Mouse (Mus musculus) G1E (cell line): ENCODE measurements at regions not wholly inside any gene's neighbourhood (a gene's known extent, or its start where the extent isn't known, plus 50 kb on each side); places are given as distances from the start of the nearest gene placed in this dataset.

Experiments used
- ATAC-seq: 2 replicates; pipeline ENCODE4 v1.8.0; 2016; ENCODE audit warnings: mild to moderate bottlenecking; ENCODE audit not compliant: insufficient number of reproducible peaks, poor library complexity, low FRiP score, severe bottlenecking; ENCODE audit errors: extremely low read depth
- DNase-seq: peaks from one replicate; pipeline ENCODE4 v3.0.0; 2012; ENCODE audit warnings: low spot score
- H3K27me3 ChIP-seq: 2 replicates; pipeline ENCODE4 v1.6.1; 2012; ENCODE audit warnings: mild to moderate bottlenecking, low read length, inconsistent platforms; ENCODE audit not compliant: insufficient read depth
- H3K36me3 ChIP-seq: replicated peaks from 2 replicates; pipeline ENCODE3; 2012; ENCODE audit warnings: mild to moderate bottlenecking, inconsistent platforms
- H3K4me1 ChIP-seq: 2 replicates; pipeline ENCODE4 v1.6.1; 2012; ENCODE audit warnings: low read depth, low read length, inconsistent platforms, mixed read lengths; ENCODE audit not compliant: insufficient read depth
- H3K4me3 ChIP-seq: 2 replicates; pipeline ENCODE4 v1.5.1; 2012; ENCODE audit warnings: low read depth, mild to moderate bottlenecking, inconsistent platforms, low read length, moderate library complexity, mixed read lengths
- H3K9me3 ChIP-seq: replicated peaks from 2 replicates; pipeline ENCODE4 v1.6.1; 2012; ENCODE audit warnings: inconsistent platforms
- CTCF ChIP-seq: IDR thresholded peaks from 2 replicates; pipeline ENCODE4 v1.5.1; 2012; ENCODE audit warnings: low read depth, low read length, inconsistent platforms, mixed read lengths
- GATA1 ChIP-seq: IDR thresholded peaks from 2 replicates; pipeline ENCODE4 v1.6.1; 2012; ENCODE audit warnings: borderline replicate concordance, low read length, inconsistent platforms, mixed read lengths
- GATA2 ChIP-seq: IDR thresholded peaks from 2 replicates; pipeline ENCODE4 v1.6.1; 2012; ENCODE audit warnings: low read depth, low read length, inconsistent platforms, borderline replicate concordance
- POLR2AphosphoS5 ChIP-seq: IDR thresholded peaks from 2 replicates; pipeline ENCODE4 v1.6.1; 2012; ENCODE audit warnings: low read depth, low read length, inconsistent platforms; ENCODE audit not compliant: insufficient replicate concordance
- TAL1 ChIP-seq: conservative IDR thresholded peaks from 2 replicates; pipeline ENCODE4 v1.6.1; 2012; ENCODE audit warnings: low read depth, low read length, inconsistent platforms, mixed read lengths

GRCm38 (mm10) chr10:91572796-91573195, 391.7 kb upstream of the Tmpo start:
- no peaks in the 10 kb centered on the region for H3K4me1 ChIP-seq
- DNase-seq, result no peak
- no peaks in the 10 kb centered on the region for H3K27me3 ChIP-seq
- H3K9me3 ChIP-seq, result peaks cover 45% of the 10 kb centered on the region
- no peak for ATAC-seq
- no peak overlapping the region for H3K4me3 ChIP-seq
- TF ChIP-seq CTCF, result no peak
- TF ChIP-seq GATA2, result no peak
- no peak for TF ChIP-seq GATA1
- TF ChIP-seq POLR2AphosphoS5, result no peak
- no peak for TF ChIP-seq TAL1
- H3K36me3 ChIP-seq, result no peaks in the 10 kb centered on the region

GRCm38 (mm10) chr10:91569046-91569445, 387.9 kb upstream of the Tmpo start:
- Histone ChIP-seq H3K36me3 (no peaks in the 10 kb centered on the region), H3K4me1 (no peaks in the 10 kb centered on the region), H3K9me3 (peaks cover 33% of the 10 kb centered on the region), H3K27me3 (no peaks in the 10 kb centered on the region), H3K4me3 (no peak overlapping the region)
- no peak for TF ChIP-seq GATA1
- TF ChIP-seq GATA2, result no peak
- no peak for TF ChIP-seq TAL1
- TF ChIP-seq POLR2AphosphoS5, result no peak
- TF ChIP-seq CTCF, result no peak
- no peak for ATAC-seq
- DNase-seq, result no peak

GRCm38 (mm10) chr10:91566116-91566774, 385.1 kb upstream of the Tmpo start:
- TF ChIP-seq GATA2 (no peak), POLR2AphosphoS5 (no peak), GATA1 (no peak), TAL1 (no peak), CTCF (no peak)
- peaks cover 28% of the 10 kb centered on the region for H3K9me3 ChIP-seq
- no peaks in the 10 kb centered on the region for H3K36me3 ChIP-seq
- ATAC-seq, result no peak
- no peak for DNase-seq
- H3K4me1 ChIP-seq, result no peaks in the 10 kb centered on the region
- H3K27me3 ChIP-seq, result no peaks in the 10 kb centered on the region
- no peak overlapping the region for H3K4me3 ChIP-seq

GRCm38 (mm10) chr10:91559307-91559706, 378.2 kb upstream of the Tmpo start:
- H3K4me1 ChIP-seq, result no peaks in the 10 kb centered on the region
- no peak overlapping the region for H3K4me3 ChIP-seq
- no peak for ATAC-seq
- TF ChIP-seq TAL1 (no peak), POLR2AphosphoS5 (no peak), GATA1 (no peak), CTCF (no peak), GATA2 (no peak)
- no peak for DNase-seq
- H3K9me3 ChIP-seq, result peaks cover 14% of the 10 kb centered on the region
- no peaks in the 10 kb centered on the region for H3K27me3 ChIP-seq
- H3K36me3 ChIP-seq, result no peaks in the 10 kb centered on the region

GRCm38 (mm10) chr10:91548071-91548470, 367.0 kb upstream of the Tmpo start:
- Histone ChIP-seq H3K27me3 (no peaks in the 10 kb centered on the region), H3K4me3 (no peak overlapping the region), H3K9me3 (peaks cover 35% of the 10 kb centered on the region), H3K4me1 (no peaks in the 10 kb centered on the region), H3K36me3 (no peaks in the 10 kb centered on the region)
- no peak for DNase-seq
- ATAC-seq, result no peak
- TF ChIP-seq GATA1 (no peak), CTCF (no peak)

- DNase-seq, result no peak
- no peaks in the 10 kb centered on the region for H3K4me1 ChIP-seq
- no peaks in the 10 kb centered on the region for H3K36me3 ChIP-seq
- no peak for ATAC-seq
- H3K27me3 ChIP-seq, result no peaks in the 10 kb centered on the region
- no peak for TF ChIP-seq TAL1
- no peak for TF ChIP-seq GATA1
- TF ChIP-seq CTCF, result no peak
- no peak for TF ChIP-seq GATA2
- TF ChIP-seq POLR2AphosphoS5, result no peak
- peaks cover 36% of the 10 kb centered on the region for H3K9me3 ChIP-seq
- no peak overlapping the region for H3K4me3 ChIP-seq
Observed at GRCm38 (mm10) chr10:91546140-91546539, 365.0 kb upstream of the Tmpo start.

- DNase-seq (no peak), ATAC-seq (no peak)
- Histone ChIP-seq H3K9me3 (peaks cover 36% of the 10 kb centered on the region), H3K36me3 (no peaks in the 10 kb centered on the region), H3K4me3 (no peak overlapping the region), H3K4me1 (no peaks in the 10 kb centered on the region), H3K27me3 (no peaks in the 10 kb centered on the region)
- TF ChIP-seq GATA2 (no peak), TAL1 (no peak), POLR2AphosphoS5 (no peak), GATA1 (no peak), CTCF (no peak)
Observed at GRCm38 (mm10) chr10:91545421-91545820, 364.3 kb upstream of the Tmpo start.
